Mouse (Mus musculus): ENCODE measurements around the gene Adipor2. TPM values are rescaled to one million over a fixed set of nuclear protein-coding genes. Genes with fewer than 3 reads are reported as not detected.

Gene Adipor2
- polyA plus RNA-seq, 1 experiment from 2014 or later, result 18.7 TPM

DNA sequence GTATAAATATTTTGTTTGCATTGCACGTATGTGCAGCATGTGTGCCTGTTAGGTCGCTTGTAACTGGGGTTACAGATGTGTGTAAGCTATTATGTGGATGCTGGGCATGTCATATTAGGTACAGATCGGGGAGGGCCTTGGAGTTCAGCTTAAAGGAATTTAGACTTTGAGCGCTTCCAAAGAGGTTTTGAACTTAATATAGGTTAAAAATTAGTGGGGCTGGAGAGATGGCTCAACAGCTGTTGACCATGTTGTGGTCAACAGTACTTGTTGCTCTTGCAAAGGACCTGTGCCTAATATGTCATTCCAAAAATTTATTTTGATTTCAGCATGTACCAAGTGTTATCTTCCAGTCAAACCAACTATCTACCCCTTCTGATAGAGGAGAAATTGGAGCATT is 12.7 kb downstream of the Adipor2 start:
- Histone ChIP-seq H3K36me3 (ENCODE audit: control insufficient read depth, insufficient read depth, low read length) (no peaks in the 10 kb centered on the region), H3K4me3 (ENCODE audit: low read depth, low read length) (no peak overlapping the region), H3K9me3 (ENCODE audit: control insufficient read depth, low read length) (no peaks in the 10 kb centered on the region), H3K9ac (ENCODE audit: low read length) (no peak overlapping the region), H3K4me2 (ENCODE audit: low read depth, severe bottlenecking) (no peak overlapping the region), H3K4me1 (ENCODE audit: control insufficient read depth, insufficient read depth, low read length) (no peaks in the 10 kb centered on the region), H3K27me3 (ENCODE audit: control insufficient read depth, insufficient read depth, low read length) (no peaks in the 10 kb centered on the region), H3K27ac (replicated peaks; ENCODE audit: low read depth, low read length) (no peak overlapping the region)
- DNase-seq (ENCODE audit: low spot score), result no peak
- 94% methylated on average over 4 of the region's 4 CpGs for WGBS
- no peak for ATAC-seq (ENCODE audit: insufficient number of reproducible peaks, low FRiP score, low TSS enrichment, low read depth)

- Histone ChIP-seq H3K4me1 (ENCODE audit: control insufficient read depth, insufficient read depth, low read length) (no peaks in the 10 kb centered on the region), H3K4me2 (ENCODE audit: low read depth, severe bottlenecking) (no peak overlapping the region), H3K36me3 (ENCODE audit: control insufficient read depth, insufficient read depth, low read length) (no peaks in the 10 kb centered on the region), H3K27me3 (ENCODE audit: control insufficient read depth, insufficient read depth, low read length) (no peaks in the 10 kb centered on the region), H3K9me3 (ENCODE audit: control insufficient read depth, low read length) (no peaks in the 10 kb centered on the region), H3K9ac (ENCODE audit: low read length) (no peak overlapping the region), H3K4me3 (ENCODE audit: low read depth, low read length) (no peak overlapping the region), H3K27ac (replicated peaks; ENCODE audit: low read depth, low read length) (no peak overlapping the region)
- DNase-seq (ENCODE audit: low spot score) (no peak), ATAC-seq (ENCODE audit: insufficient number of reproducible peaks, low FRiP score, low TSS enrichment, low read depth) (no peak)
- 85% methylated on average over 3 of the region's 3 CpGs for WGBS
Observed at GRCm38 (mm10) chr6:119402976-119403375, 14.5 kb downstream of the Adipor2 start.

DNA sequence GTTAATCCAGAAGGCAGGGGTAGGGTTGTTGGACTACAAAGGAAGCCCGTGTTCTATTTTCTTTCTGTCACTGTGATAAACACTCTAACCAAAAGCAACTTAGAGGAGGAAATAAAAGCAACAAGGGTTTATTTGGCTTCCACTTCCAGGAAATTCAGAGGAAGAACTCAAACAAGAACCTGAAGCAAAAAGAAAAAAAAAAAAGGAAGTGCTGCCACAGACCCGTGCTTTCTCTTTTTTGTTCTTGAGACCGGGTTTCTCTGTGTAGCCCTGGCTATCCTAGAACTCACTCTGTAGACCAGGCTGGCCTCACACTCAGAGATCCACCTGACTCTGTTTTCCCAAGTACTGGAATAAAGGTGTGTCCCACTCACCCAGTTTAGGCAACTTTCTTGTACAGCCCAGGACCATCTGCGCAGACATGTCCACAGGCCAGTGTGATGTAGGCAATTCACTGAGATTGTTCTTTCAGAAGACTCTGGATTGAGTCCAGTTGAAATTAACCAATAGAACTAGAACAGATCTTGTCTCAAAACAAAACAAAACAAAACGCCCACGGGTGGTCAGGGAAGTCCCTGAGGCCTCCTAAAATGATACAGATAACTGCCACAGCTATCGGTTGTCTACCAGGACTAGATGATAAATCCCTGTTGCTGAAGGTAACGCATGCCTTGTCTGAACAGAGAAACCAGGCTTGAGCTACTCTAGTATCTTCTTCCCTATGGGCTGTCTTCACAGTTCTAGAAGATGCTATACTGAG is 15.8 kb downstream of the Adipor2 start:
- Histone ChIP-seq H3K4me2 (ENCODE audit: low read depth, severe bottlenecking) (no peak overlapping the region), H3K27me3 (ENCODE audit: control insufficient read depth, insufficient read depth, low read length) (no peaks in the 10 kb centered on the region), H3K9ac (ENCODE audit: low read length) (no peak overlapping the region), H3K4me1 (ENCODE audit: control insufficient read depth, insufficient read depth, low read length) (no peaks in the 10 kb centered on the region), H3K36me3 (ENCODE audit: control insufficient read depth, insufficient read depth, low read length) (no peaks in the 10 kb centered on the region), H3K4me3 (ENCODE audit: low read depth, low read length) (no peak overlapping the region), H3K27ac (replicated peaks; ENCODE audit: low read depth, low read length) (no peak overlapping the region), H3K9me3 (ENCODE audit: control insufficient read depth, low read length) (no peaks in the 10 kb centered on the region)
- ATAC-seq (ENCODE audit: insufficient number of reproducible peaks, low FRiP score, low TSS enrichment, low read depth), result no peak
- WGBS, result 95% methylated on average over 8 of the region's 8 CpGs
- DNase-seq (ENCODE audit: low spot score), result no peak

- H3K27me3 ChIP-seq (ENCODE audit: control insufficient read depth, insufficient read depth, low read length), result no peaks in the 10 kb centered on the region
- ATAC-seq (ENCODE audit: insufficient number of reproducible peaks, low FRiP score, low TSS enrichment, low read depth) (no peak), DNase-seq (ENCODE audit: low spot score) (no peak)
- H3K4me1 ChIP-seq (ENCODE audit: control insufficient read depth, insufficient read depth, low read length), result no peaks in the 10 kb centered on the region
- H3K4me2 ChIP-seq (ENCODE audit: low read depth, severe bottlenecking), result no peak overlapping the region
- WGBS, result 94% methylated on average over 3 of the region's 3 CpGs
- H3K4me3 ChIP-seq (ENCODE audit: low read depth, low read length), result no peak overlapping the region
- H3K36me3 ChIP-seq (ENCODE audit: control insufficient read depth, insufficient read depth, low read length), result no peaks in the 10 kb centered on the region
- H3K9me3 ChIP-seq (ENCODE audit: control insufficient read depth, low read length), result no peaks in the 10 kb centered on the region
- H3K27ac ChIP-seq (replicated peaks; ENCODE audit: low read depth, low read length), result no peak overlapping the region
- no peak overlapping the region for H3K9ac ChIP-seq (ENCODE audit: low read length)
Observed at GRCm38 (mm10) chr6:119400649-119401048, 16.9 kb downstream of the Adipor2 start.

GRCm38 (mm10) chr6:119399371-119399770 is 18.1 kb downstream of the Adipor2 start:
- Histone ChIP-seq H3K9ac (ENCODE audit: low read length) (no peak overlapping the region), H3K27me3 (ENCODE audit: control insufficient read depth, insufficient read depth, low read length) (no peaks in the 10 kb centered on the region), H3K36me3 (ENCODE audit: control insufficient read depth, insufficient read depth, low read length) (no peaks in the 10 kb centered on the region), H3K27ac (replicated peaks; ENCODE audit: low read depth, low read length) (no peak overlapping the region), H3K9me3 (ENCODE audit: control insufficient read depth, low read length) (no peaks in the 10 kb centered on the region), H3K4me1 (ENCODE audit: control insufficient read depth, insufficient read depth, low read length) (no peaks in the 10 kb centered on the region), H3K4me2 (ENCODE audit: low read depth, severe bottlenecking) (no peak overlapping the region), H3K4me3 (ENCODE audit: low read depth, low read length) (no peak overlapping the region)
- WGBS, result 95% methylated on average over 3 of the region's 3 CpGs
- ATAC-seq (ENCODE audit: insufficient number of reproducible peaks, low FRiP score, low TSS enrichment, low read depth), result no peak
- no peak for DNase-seq (ENCODE audit: low spot score)

DNA sequence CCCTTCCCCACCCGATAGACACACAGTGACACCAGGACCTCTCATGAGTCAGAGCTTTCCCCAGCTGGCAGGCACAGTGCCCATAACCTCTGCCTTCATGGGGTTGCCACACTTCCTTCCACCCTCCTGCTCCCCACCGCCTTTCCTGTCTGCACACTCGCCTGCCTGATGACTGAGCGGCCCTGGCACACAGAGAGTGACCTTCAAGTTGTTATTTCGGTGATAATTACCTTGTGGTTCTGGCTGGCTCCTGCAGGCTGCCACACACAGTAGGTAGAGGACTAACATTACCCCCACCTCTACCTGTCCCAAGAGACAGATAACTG is 21.2 kb downstream of the Adipor2 start:
- H3K9me3 ChIP-seq (ENCODE audit: control insufficient read depth, low read length), result no peaks in the 10 kb centered on the region
- no peaks in the 10 kb centered on the region for H3K36me3 ChIP-seq (ENCODE audit: control insufficient read depth, insufficient read depth, low read length)
- no peaks in the 10 kb centered on the region for H3K4me1 ChIP-seq (ENCODE audit: control insufficient read depth, insufficient read depth, low read length)
- H3K27me3 ChIP-seq (ENCODE audit: control insufficient read depth, insufficient read depth, low read length), result no peaks in the 10 kb centered on the region
- DNase-seq (ENCODE audit: low spot score) (no peak), ATAC-seq (ENCODE audit: insufficient number of reproducible peaks, low FRiP score, low TSS enrichment, low read depth) (no peak)
- H3K9ac ChIP-seq (ENCODE audit: low read length), result no peak overlapping the region
- 64% methylated on average over 5 of the region's 5 CpGs for WGBS
- H3K4me2 ChIP-seq (ENCODE audit: low read depth, severe bottlenecking), result no peak overlapping the region
- no peak overlapping the region for H3K27ac ChIP-seq (replicated peaks; ENCODE audit: low read depth, low read length)
- no peak overlapping the region for H3K4me3 ChIP-seq (ENCODE audit: low read depth, low read length)

GRCm38 (mm10) chr6:119395421-119396308 is 21.8 kb downstream of the Adipor2 start:
- Histone ChIP-seq H3K9ac (ENCODE audit: low read length) (no peak overlapping the region), H3K27me3 (ENCODE audit: control insufficient read depth, insufficient read depth, low read length) (no peaks in the 10 kb centered on the region), H3K27ac (replicated peaks; ENCODE audit: low read depth, low read length) (no peak overlapping the region), H3K4me1 (ENCODE audit: control insufficient read depth, insufficient read depth, low read length) (no peaks in the 10 kb centered on the region), H3K4me2 (ENCODE audit: low read depth, severe bottlenecking) (no peak overlapping the region), H3K4me3 (ENCODE audit: low read depth, low read length) (no peak overlapping the region), H3K9me3 (ENCODE audit: control insufficient read depth, low read length) (no peaks in the 10 kb centered on the region), H3K36me3 (ENCODE audit: control insufficient read depth, insufficient read depth, low read length) (no peaks in the 10 kb centered on the region)
- 84% methylated on average over 14 of the region's 14 CpGs for WGBS
- DNase-seq (ENCODE audit: low spot score) (no peak), ATAC-seq (ENCODE audit: insufficient number of reproducible peaks, low FRiP score, low TSS enrichment, low read depth) (no peak)

- WGBS, result 87% methylated on average over 9 of the region's 9 CpGs
- Histone ChIP-seq H3K9ac (ENCODE audit: low read length) (no peak overlapping the region), H3K36me3 (ENCODE audit: control insufficient read depth, insufficient read depth, low read length) (no peaks in the 10 kb centered on the region), H3K9me3 (ENCODE audit: control insufficient read depth, low read length) (no peaks in the 10 kb centered on the region), H3K4me2 (ENCODE audit: low read depth, severe bottlenecking) (no peak overlapping the region), H3K4me3 (ENCODE audit: low read depth, low read length) (no peak overlapping the region), H3K27ac (replicated peaks; ENCODE audit: low read depth, low read length) (no peak overlapping the region), H3K4me1 (ENCODE audit: control insufficient read depth, insufficient read depth, low read length) (no peaks in the 10 kb centered on the region), H3K27me3 (ENCODE audit: control insufficient read depth, insufficient read depth, low read length) (no peaks in the 10 kb centered on the region)
- ATAC-seq (ENCODE audit: insufficient number of reproducible peaks, low FRiP score, low TSS enrichment, low read depth) (no peak), DNase-seq (ENCODE audit: low spot score) (no peak)
Observed at GRCm38 (mm10) chr6:119392836-119393235, 24.7 kb downstream of the Adipor2 start.
